Mouse (Mus musculus) hindbrain, embryonic 11.5 days (tissue): ENCODE results near the gene Nsd2. TPM values are rescaled to one million over a fixed set of nuclear protein-coding genes. Genes with fewer than 3 reads are reported as not detected.
"Not testable (repeated sequence)": the region's sequence is repeated elsewhere in the genome, so short reads cannot be mapped to it uniquely, and the experiment has no call there.

ENCODE experiments used
- ATAC-seq: fragments of 200-750 bp; cut with Nextera tagmentation; 2 replicates; pipeline ENCODE4 v1.8.0; 2017; ENCODE audit warnings: mild to moderate bottlenecking, moderate TSS enrichment, moderate library complexity; ENCODE audit not compliant: low FRiP score
- DNase-seq: peaks from one replicate; pipeline ENCODE4 v3.0.0-alpha.2; 2015; ENCODE audit warnings: low spot score
- H3K27ac ChIP-seq: fragments of 300-500 bp; sonication (generic); 2 replicates; pipeline ENCODE4 v1.5.1; 2014; ENCODE audit warnings: mild to moderate bottlenecking, low read depth, low read length
- H3K27me3 ChIP-seq: fragments of 300-500 bp; sonication (generic); 2 replicates; pipeline ENCODE4 v1.6.1; 2014; ENCODE audit warnings: mild to moderate bottlenecking, low read length, moderate library complexity, mixed read lengths; ENCODE audit not compliant: control insufficient read depth, insufficient read depth
- H3K36me3 ChIP-seq: fragments of 300-500 bp; sonication (generic); 2 replicates; pipeline ENCODE4 v1.6.1; 2014; ENCODE audit warnings: mild to moderate bottlenecking, low read length, moderate library complexity, mixed read lengths; ENCODE audit not compliant: control insufficient read depth, insufficient read depth
- H3K4me1 ChIP-seq: fragments of 300-500 bp; sonication (generic); replicated peaks from 2 replicates; pipeline ENCODE4 v1.6.1; 2014; ENCODE audit warnings: low read length, mixed read lengths; ENCODE audit not compliant: control insufficient read depth, insufficient read depth
- H3K4me2 ChIP-seq: fragments of 300-500 bp; sonication (generic); replicated peaks from 2 replicates; pipeline ENCODE4 v1.6.1; 2014; ENCODE audit warnings: mild to moderate bottlenecking, low read depth, low read length
- H3K4me3 ChIP-seq: fragments of 300-500 bp; sonication (generic); 2 replicates; pipeline ENCODE4 v1.5.1; 2014; ENCODE audit warnings: low read depth, low read length
- H3K9ac ChIP-seq: fragments of 300-500 bp; sonication (generic); 2 replicates; pipeline ENCODE4 v1.6.1; 2014; ENCODE audit warnings: low read depth, low read length
- H3K9me3 ChIP-seq: fragments of 300-500 bp; sonication (generic); 2 replicates; pipeline ENCODE4 v1.6.1; 2016; ENCODE audit warnings: low read length; ENCODE audit not compliant: control insufficient read depth
- WGBS: fragments of 180-500 bp; shearing (Covaris S2); extraction: QIAGEN DNeasy Blood & Tissue Kit; methylation state at CpG from one replicate; pipeline ENCODE4 v1.1.7; 2014; 5-methylcytosine and 5-hydroxymethylcytosine counted together
- polyA plus RNA-seq: library from polyadenylated mRNA; unstranded; fragments of >200 nt; fragmentation: Nextera tagmentation; extraction: Ambion mirVana; gene quantifications from 2 replicates; pipeline ENCODE4 v1.2.1, GENCODE M21; 2014

The Nsd2 gene
- polyA plus RNA-seq, 1 experiment from 2014 or later, result 95.3 TPM

DNA sequence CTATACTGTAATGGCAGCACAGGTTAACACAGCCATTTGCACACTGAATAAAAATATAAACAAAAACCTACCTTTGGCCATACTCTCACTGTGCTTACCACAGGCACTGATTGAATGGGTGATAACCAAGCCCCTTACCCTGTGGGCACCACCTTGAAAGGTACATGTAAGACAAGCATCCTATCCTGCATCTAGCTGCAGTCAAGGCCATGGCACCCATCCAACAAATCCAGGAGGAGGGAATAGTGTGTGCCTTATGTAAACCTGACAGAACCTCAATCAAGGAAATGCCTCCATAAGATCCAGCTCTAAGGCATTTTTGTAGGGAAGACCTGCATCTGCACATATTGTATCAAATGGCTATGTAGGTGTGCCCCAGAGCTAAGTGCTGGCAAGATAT is 105.6 kb downstream of the Nsd2 start:
- peaks cover 4% of the 10 kb centered on the region; the same call in 1 of the 2 replicates for H3K36me3 ChIP-seq
- ATAC-seq, result no peak
- H3K4me3 ChIP-seq, result no peak overlapping the region
- H3K9me3 ChIP-seq, result no peaks in the 10 kb centered on the region
- H3K27ac ChIP-seq, result no peak overlapping the region
- H3K27me3 ChIP-seq, result no peaks in the 10 kb centered on the region
- no peak overlapping the region for H3K9ac ChIP-seq
- H3K4me1 ChIP-seq, result no peaks in the 10 kb centered on the region
- no peak overlapping the region for H3K4me2 ChIP-seq
- DNase-seq, result no peak

DNA sequence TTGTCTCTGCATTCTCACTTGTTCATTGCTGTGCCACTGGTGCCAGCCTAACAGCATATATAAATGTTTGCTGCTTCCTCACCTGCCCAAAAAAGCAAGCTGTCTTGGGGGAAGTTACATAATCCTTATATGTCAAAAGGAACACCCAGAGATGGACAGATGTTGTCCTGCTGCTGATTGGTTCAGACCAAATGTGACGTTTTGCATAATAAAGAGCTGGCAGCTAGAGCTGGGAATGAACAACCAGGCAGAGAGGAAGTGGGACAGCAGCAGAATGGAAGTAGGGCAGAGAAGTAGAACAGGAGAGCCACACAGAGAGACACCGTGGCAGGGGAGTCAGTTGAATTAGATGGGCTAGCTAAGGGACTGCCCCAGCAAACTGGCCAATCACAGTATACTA is 111.9 kb downstream of the Nsd2 start:
- Histone ChIP-seq H3K9ac (no peak overlapping the region), H3K4me2 (no peak overlapping the region), H3K9me3 (no peaks in the 10 kb centered on the region), H3K36me3 (peaks cover 4% of the 10 kb centered on the region; the same call in 1 of the 2 replicates), H3K27ac (no peak overlapping the region), H3K4me1 (0 out of 2 replicates have a peak, but pooled peaks cover 2% of the 10 kb centered on the region), H3K27me3 (no peaks in the 10 kb centered on the region), H3K4me3 (no peak overlapping the region)
- DNase-seq, result no peak
- 86% methylated on average over 2 of the region's 2 CpGs for WGBS
- ATAC-seq, result no peak

DNA sequence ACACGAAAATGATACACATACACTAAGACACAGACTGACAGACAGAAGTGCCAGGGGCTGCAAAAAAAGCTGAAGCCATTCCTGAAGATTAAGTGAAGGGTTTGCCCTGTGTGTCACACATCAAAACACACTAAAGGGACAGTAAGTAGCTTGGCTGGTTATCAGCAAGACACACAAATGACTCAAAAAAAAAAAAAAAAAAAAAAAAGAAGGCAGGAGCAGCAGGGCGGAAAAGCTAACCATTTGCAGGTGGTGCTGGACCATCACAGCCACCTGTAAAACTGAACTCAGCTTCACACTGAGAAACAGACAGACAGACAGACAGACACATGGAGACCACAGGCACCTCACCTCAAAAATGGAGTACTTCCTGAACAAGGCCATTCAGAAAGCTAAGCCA is 113.6 kb downstream of the Nsd2 start:
- H3K9ac ChIP-seq, result no peak overlapping the region
- H3K27ac ChIP-seq, result no peak overlapping the region
- ATAC-seq (no peak), DNase-seq (no peak)
- 91% methylated on average over 2 of the region's 2 CpGs for WGBS
- H3K4me1 ChIP-seq, result 0 out of 2 replicates have a peak, but pooled peaks cover 2% of the 10 kb centered on the region
- no peak overlapping the region for H3K4me3 ChIP-seq
- no peaks in the 10 kb centered on the region for H3K27me3 ChIP-seq
- H3K36me3 ChIP-seq, result peaks cover 4% of the 10 kb centered on the region; the same call in 1 of the 2 replicates
- no peak overlapping the region for H3K4me2 ChIP-seq
- H3K9me3 ChIP-seq, result no peaks in the 10 kb centered on the region

DNA sequence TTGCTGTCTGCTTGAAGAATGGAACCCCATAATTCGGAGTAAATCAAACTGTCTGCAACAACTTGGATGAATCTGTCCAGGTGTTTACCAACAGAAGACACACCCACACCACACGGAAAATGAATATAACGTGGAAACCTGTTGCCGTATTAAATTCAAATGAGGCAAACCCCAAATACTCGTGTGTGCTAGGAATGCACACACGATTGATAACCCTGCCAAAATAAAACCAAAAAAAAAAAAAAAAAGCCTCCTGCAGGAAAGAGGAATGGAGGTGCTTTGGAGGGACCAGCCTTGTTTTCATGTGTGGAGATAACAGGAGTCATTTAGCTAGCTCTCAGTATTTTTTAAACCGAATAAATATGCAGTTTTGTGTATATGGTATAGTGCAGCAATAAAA is 114.4 kb downstream of the Nsd2 start:
- H3K27me3 ChIP-seq, result no peaks in the 10 kb centered on the region
- peak overlapping the region; percentile 71 for H3K4me3 ChIP-seq
- H3K36me3 ChIP-seq, result peaks cover 3% of the 10 kb centered on the region; the same call in 1 of the 2 replicates
- H3K4me2 ChIP-seq, result peak overlapping the region; percentile 28; the same call in 1 of the 2 replicates
- H3K27ac ChIP-seq, result no peak overlapping the region
- H3K9me3 ChIP-seq, result no peaks in the 10 kb centered on the region; the same call in 1 of the 2 replicates
- H3K4me1 ChIP-seq, result 0 out of 2 replicates have a peak, but pooled peaks cover 2% of the 10 kb centered on the region
- DNase-seq (no peak), ATAC-seq (no peak)
- H3K9ac ChIP-seq, result no peak overlapping the region
- WGBS, result 87% methylated on average over 7 of the region's 7 CpGs

DNA sequence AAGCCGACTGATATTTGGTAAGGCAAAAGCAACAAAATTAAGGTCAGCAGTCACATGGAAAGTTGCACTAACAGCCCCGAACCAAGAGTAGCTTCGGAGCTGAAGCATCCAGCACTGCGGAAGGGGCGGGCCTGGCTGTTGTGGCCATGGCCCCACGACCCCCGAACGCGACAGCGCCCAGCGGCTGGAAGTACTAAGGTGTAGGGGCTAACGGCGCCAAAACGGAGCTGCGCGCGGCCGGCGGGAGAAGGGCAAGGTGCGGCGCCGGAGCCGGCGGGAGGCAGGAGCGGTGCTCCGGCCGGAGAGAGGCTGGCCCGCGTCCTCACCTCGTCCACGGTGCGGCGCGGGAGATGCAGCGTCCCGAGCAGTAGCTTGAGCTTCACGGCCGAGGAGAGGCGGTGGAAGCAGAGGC is 115.2 kb downstream of the Nsd2 start:
- no peaks in the 10 kb centered on the region for H3K27me3 ChIP-seq
- ATAC-seq, result peak; percentile 83
- H3K4me3 ChIP-seq, result peak overlapping the region; percentile 71
- no peak for DNase-seq
- H3K4me2 ChIP-seq, result peak overlapping the region; percentile 28
- H3K9ac ChIP-seq, result peak overlapping the region; percentile 65
- H3K9me3 ChIP-seq, result no peaks in the 10 kb centered on the region; the same call in 1 of the 2 replicates
- H3K36me3 ChIP-seq, result no peaks in the 10 kb centered on the region
- peak overlapping the region; percentile 82 for H3K27ac ChIP-seq
- 0 out of 2 replicates have a peak, but pooled peaks cover 2% of the 10 kb centered on the region for H3K4me1 ChIP-seq
- under 1% methylated on average over 39 of the region's 39 CpGs for WGBS

DNA sequence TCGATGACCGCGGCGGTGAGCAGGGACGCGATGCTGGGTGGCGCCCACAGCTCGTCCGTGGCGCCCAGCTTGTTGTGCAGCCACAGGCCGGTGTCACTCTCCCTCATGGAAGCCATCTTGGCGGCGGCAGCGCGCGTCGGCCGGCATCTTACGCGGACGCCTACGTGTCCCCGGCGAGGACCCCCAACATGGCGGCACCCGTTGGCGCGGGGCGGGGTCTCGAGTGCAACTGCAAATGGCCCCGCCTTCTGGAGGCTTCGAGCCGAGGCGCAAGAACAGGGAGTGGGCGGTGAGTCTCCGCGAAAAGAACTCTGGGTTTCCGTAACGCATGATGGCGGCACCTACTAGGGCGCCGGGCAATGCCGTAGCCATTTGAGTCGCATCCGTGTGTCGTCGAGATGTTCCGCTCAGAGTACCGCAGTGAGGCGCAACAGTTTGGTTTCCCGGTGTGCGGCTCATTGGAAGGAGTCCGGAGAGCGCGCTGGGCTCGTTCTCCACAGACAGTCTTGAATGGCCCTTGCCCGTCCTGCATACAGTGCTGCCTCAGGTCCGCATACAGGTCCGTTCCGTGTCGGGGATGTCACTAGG is 115.7 kb downstream of the Nsd2 start, which contains the start of gene Nelfa:
Gene Nelfa, minus strand, starts transcription at position 294 of the 588 bp plus-strand sequence.
- no peaks in the 10 kb centered on the region; the same call in 1 of the 2 replicates for H3K9me3 ChIP-seq
- WGBS, result under 1% methylated on average over 60 of the region's 61 CpGs
- peak within 1 kb of the TSS; percentile 71 for H3K4me3 ChIP-seq
- ATAC-seq (peak; percentile 97), DNase-seq (peak; percentile 99)
- peak within 1 kb of the TSS; percentile 69 for H3K4me2 ChIP-seq
- H3K27me3 ChIP-seq, result no peaks in the 10 kb centered on the region
- H3K36me3 ChIP-seq, result no peaks in the 10 kb centered on the region
- 0 out of 2 replicates have a peak, but pooled peaks cover 2% of the 10 kb centered on the region for H3K4me1 ChIP-seq
- H3K9ac ChIP-seq, result peak within 1 kb of the TSS; percentile 65
- peak within 1 kb of the TSS; percentile 82 for H3K27ac ChIP-seq

DNA sequence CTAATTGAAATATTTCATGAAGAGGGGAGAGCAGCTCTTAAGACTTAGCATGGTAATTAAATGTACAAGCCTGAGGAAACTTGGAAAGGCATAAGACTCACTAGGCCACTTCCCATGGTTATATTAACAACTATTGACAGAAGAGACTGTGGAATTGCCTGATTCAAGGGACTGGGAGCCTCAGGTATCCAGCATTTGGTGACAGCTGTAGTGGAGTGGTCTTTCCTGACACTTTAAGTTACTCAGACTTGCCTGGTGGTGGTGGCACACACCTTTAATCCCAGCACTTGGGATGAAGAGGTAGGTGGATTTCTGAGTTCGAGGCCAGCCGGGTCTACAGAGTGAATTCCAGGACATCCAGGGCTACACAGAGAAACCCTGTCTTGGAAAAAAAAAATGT is 116.7 kb downstream of the Nsd2 start:
- ATAC-seq, result no peak
- WGBS, result 98% methylated on average over 2 of the region's 2 CpGs
- no peak overlapping the region for H3K27ac ChIP-seq
- no peak for DNase-seq
- H3K27me3 ChIP-seq, result no peaks in the 10 kb centered on the region
- H3K4me1 ChIP-seq, result 0 out of 2 replicates have a peak, but pooled peaks cover 2% of the 10 kb centered on the region
- no peak overlapping the region for H3K4me3 ChIP-seq
- no peak overlapping the region for H3K9ac ChIP-seq
- no peak overlapping the region for H3K4me2 ChIP-seq
- no peaks in the 10 kb centered on the region for H3K36me3 ChIP-seq
- H3K9me3 ChIP-seq, result no peaks in the 10 kb centered on the region; the same call in 1 of the 2 replicates

DNA sequence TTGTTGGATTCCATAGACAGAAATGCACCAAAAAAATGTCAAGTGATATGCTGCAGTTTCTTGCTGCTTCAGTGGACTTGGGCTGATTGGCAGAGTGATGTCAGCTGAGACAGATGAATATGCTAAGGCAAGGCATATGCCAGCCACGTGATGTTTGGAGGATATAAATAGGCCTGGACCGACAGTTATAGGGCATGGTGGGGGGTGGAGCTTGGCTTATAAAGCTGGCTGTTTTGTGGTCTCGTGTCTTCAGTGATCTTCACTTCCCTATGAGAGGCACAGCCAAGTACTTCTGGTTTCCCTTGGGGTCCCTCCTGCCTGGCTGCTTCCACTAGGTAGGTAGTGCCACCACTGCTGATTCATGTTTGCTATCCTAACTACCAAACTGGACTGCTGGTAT is 117.9 kb downstream of the Nsd2 start:
- H3K4me2 ChIP-seq, result no peak overlapping the region
- no peaks in the 10 kb centered on the region; the same call in 1 of the 2 replicates for H3K9me3 ChIP-seq
- ATAC-seq, result no peak
- H3K4me1 ChIP-seq, result 0 out of 2 replicates have a peak, but pooled peaks cover 2% of the 10 kb centered on the region
- 93% methylated on average over 3 of the region's 3 CpGs for WGBS
- H3K27ac ChIP-seq, result no peak overlapping the region
- H3K27me3 ChIP-seq, result no peaks in the 10 kb centered on the region
- H3K9ac ChIP-seq, result no peak overlapping the region
- no peak for DNase-seq
- no peaks in the 10 kb centered on the region for H3K36me3 ChIP-seq
- no peak overlapping the region for H3K4me3 ChIP-seq

DNA sequence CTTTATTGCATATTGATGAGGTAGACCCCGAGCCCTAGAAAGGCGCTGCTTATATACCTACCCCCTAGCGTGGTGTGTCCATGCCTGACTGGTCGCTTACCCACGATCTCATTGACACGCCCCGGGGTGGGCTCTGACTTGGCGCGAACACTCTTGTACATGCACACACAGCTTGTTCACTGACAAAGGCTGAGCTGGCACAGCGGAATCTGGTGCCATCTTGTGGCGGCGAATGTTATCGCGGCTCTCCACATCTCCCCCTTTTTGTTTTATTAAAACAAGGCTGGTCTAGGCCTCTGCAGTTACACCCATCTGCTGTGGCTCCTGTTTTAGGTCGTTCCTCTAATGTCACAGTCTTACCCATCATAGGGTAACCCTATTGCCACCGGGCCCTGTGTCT is 126.5 kb downstream of the Nsd2 start:
- H3K27me3 ChIP-seq, ATAC-seq, DNase-seq, H3K27ac ChIP-seq, H3K4me1 ChIP-seq, H3K9me3 ChIP-seq, H3K4me3 ChIP-seq, H3K36me3 ChIP-seq, H3K4me2 ChIP-seq, H3K9ac ChIP-seq: not testable (repeated sequence)
- WGBS, result 85% methylated on average over 16 of the region's 16 CpGs
